Mouse (Mus musculus) G1E (cell line): ENCODE results near the gene Spns2. TPM values are rescaled to one million over a fixed set of nuclear protein-coding genes. Genes with fewer than 3 reads are reported as not detected.

Experiments used
- ATAC-seq: 2 replicates; pipeline ENCODE4 v1.8.0; 2016; ENCODE audit warnings: mild to moderate bottlenecking; ENCODE audit not compliant: insufficient number of reproducible peaks, poor library complexity, low FRiP score, severe bottlenecking; ENCODE audit errors: extremely low read depth
- DNase-seq: peaks from one replicate; pipeline ENCODE4 v3.0.0; 2012; ENCODE audit warnings: low spot score
- H3K27me3 ChIP-seq: 2 replicates; pipeline ENCODE4 v1.6.1; 2012; ENCODE audit warnings: mild to moderate bottlenecking, low read length, inconsistent platforms; ENCODE audit not compliant: insufficient read depth
- H3K36me3 ChIP-seq: replicated peaks from 2 replicates; pipeline ENCODE3; 2012; ENCODE audit warnings: mild to moderate bottlenecking, inconsistent platforms
- H3K4me1 ChIP-seq: 2 replicates; pipeline ENCODE4 v1.6.1; 2012; ENCODE audit warnings: low read depth, low read length, inconsistent platforms, mixed read lengths; ENCODE audit not compliant: insufficient read depth
- H3K4me3 ChIP-seq: 2 replicates; pipeline ENCODE4 v1.5.1; 2012; ENCODE audit warnings: low read depth, mild to moderate bottlenecking, inconsistent platforms, low read length, moderate library complexity, mixed read lengths
- H3K9me3 ChIP-seq: replicated peaks from 2 replicates; pipeline ENCODE4 v1.6.1; 2012; ENCODE audit warnings: inconsistent platforms
- CTCF ChIP-seq: IDR thresholded peaks from 2 replicates; pipeline ENCODE4 v1.5.1; 2012; ENCODE audit warnings: low read depth, low read length, inconsistent platforms, mixed read lengths
- GATA1 ChIP-seq: IDR thresholded peaks from 2 replicates; pipeline ENCODE4 v1.6.1; 2012; ENCODE audit warnings: borderline replicate concordance, low read length, inconsistent platforms, mixed read lengths
- GATA2 ChIP-seq: IDR thresholded peaks from 2 replicates; pipeline ENCODE4 v1.6.1; 2012; ENCODE audit warnings: low read depth, low read length, inconsistent platforms, borderline replicate concordance
- POLR2AphosphoS5 ChIP-seq: IDR thresholded peaks from 2 replicates; pipeline ENCODE4 v1.6.1; 2012; ENCODE audit warnings: low read depth, low read length, inconsistent platforms; ENCODE audit not compliant: insufficient replicate concordance
- TAL1 ChIP-seq: conservative IDR thresholded peaks from 2 replicates; pipeline ENCODE4 v1.6.1; 2012; ENCODE audit warnings: low read depth, low read length, inconsistent platforms, mixed read lengths
- polyA plus RNA-seq: library from polyadenylated mRNA; stranded (reverse); fragments of >175 nt; gene quantifications from 2 replicates; pipeline ENCODE4 v1.2.3, GENCODE M21; 2012
- total RNA-seq, 2 experiments: library from RNA; stranded (forward) in 1 of 2; stranded (reverse) in 1 of 2; fragments of 200-1000 nt in 1 of 2; fragments of >200 nt in 1 of 2; fragmentation: Nextera tagmentation in 1 of 2; gene quantifications; 2 replicates each; pipeline ENCODE4 v1.2.3; 2014 to 2017

The Spns2 gene
- total and polyA plus RNA-seq, 3 experiments, result 29.3 to 129 (median 113) TPM

DNA sequence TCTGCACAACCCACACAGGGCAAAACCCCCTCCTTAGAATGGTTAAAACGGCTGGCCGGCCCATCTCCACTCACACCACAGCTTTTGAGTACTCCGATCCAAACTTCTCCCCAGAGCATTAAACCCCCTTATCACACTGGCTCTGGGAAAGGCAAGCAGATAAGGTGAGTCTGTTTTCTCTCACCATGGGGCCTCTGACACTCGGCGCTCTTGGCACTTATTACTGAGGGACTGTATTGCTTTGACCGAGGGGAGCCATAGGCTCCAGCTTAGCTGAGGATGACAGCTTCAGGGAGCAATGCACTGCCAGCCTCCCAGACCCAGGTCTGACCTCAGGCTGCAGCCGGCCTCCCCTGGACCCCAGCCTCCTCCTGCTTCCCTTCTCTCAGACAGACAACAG, 82.1 kb downstream of the Spns2 start:
- TF ChIP-seq GATA2 (no peak), GATA1 (no peak), TAL1 (no peak), POLR2AphosphoS5 (no peak), CTCF (no peak)
- Histone ChIP-seq H3K4me3 (no peak overlapping the region), H3K9me3 (peaks cover 5% of the 10 kb centered on the region), H3K4me1 (no peaks in the 10 kb centered on the region; the same call in 1 of the 2 replicates), H3K27me3 (peaks cover 69% of the 10 kb centered on the region), H3K36me3 (no peaks in the 10 kb centered on the region)
- ATAC-seq (no peak), DNase-seq (no peak)

DNA sequence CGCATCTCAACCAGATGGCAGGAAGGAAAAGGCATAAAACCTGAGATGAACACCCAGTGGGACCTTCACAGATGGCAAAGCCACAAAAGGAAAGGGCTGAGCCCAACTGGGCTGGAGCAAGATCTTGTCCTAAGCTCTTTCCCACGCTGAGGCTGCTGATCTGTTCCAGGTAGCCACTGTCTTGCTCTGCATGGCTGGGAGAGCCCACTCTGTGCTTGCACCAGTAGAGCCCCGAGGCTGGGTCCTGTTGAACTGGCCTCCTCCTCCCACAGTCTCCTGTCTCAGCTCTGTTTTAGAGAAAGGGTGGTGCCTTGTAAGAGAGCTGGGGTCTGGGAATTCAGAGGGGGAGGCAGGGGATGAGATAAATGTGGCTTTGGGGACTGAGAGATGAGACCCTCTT, 82.6 kb downstream of the Spns2 start:
- no peaks in the 10 kb centered on the region for H3K36me3 ChIP-seq
- H3K4me1 ChIP-seq, result no peaks in the 10 kb centered on the region; the same call in 1 of the 2 replicates
- peaks cover 5% of the 10 kb centered on the region for H3K9me3 ChIP-seq
- H3K27me3 ChIP-seq, result peaks cover 66% of the 10 kb centered on the region
- DNase-seq (no peak), ATAC-seq (no peak)
- H3K4me3 ChIP-seq, result no peak overlapping the region
- TF ChIP-seq GATA1 (no peak), POLR2AphosphoS5 (no peak), GATA2 (no peak), CTCF (no peak), TAL1 (no peak)

DNA sequence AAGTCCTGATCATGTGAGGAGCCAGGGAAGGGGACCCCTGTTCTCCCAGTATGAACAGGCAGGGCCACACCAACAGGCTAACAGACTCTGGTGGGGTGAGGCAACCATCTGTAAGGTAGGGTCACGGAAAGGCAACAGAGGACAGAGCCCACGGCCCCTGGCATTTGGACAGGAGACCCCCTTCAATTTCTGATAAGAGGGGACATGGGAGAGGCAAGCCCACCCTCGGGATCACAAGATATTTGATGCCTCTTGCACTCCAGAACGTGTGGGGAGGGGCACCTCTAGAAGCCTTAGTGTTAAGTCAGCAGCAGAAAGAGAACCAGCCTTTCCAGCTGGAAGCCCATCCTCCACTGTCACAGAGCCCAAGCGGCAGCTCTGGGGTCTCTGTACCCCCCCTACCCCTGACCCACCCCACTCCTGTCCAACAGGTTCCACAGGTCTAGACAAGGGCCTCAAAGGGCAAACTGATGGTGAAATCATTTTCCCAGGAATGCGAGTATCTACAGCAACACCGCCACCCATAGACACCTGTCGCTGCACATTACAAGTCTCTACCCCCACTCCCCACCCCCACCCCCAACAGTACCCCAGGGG, 83.5 kb downstream of the Spns2 start:
- no peak overlapping the region for H3K4me3 ChIP-seq
- no peak for DNase-seq
- H3K4me1 ChIP-seq, result no peaks in the 10 kb centered on the region; the same call in 1 of the 2 replicates
- TF ChIP-seq POLR2AphosphoS5, result no peak
- no peak for TF ChIP-seq GATA2
- TF ChIP-seq CTCF, result no peak
- TF ChIP-seq TAL1, result no peak
- TF ChIP-seq GATA1, result no peak
- H3K9me3 ChIP-seq, result peaks cover 1% of the 10 kb centered on the region
- ATAC-seq, result no peak
- no peaks in the 10 kb centered on the region for H3K36me3 ChIP-seq
- H3K27me3 ChIP-seq, result peaks cover 64% of the 10 kb centered on the region

DNA sequence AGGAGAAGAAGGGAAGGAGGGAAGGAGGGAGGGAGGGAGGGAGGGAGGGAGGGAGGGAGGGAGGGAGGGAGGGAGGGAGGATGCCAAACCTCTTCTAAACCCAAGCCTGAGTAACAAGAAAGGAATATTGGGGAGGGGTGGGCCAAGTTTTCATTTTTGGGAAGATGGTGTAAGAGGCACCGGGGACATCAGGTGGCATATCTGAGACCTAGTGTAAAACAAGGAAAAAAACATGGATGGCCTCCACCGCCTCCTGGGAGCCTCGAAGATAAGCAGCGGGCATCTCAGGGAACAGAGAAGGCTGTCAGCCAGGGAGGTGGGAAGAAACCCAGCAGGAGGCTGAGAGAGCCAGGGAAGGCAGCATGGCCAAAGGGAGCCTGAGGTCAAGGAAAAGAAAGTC, 84.2 kb downstream of the Spns2 start:
- DNase-seq, result no peak
- H3K27me3 ChIP-seq, result peaks cover 60% of the 10 kb centered on the region
- no peaks in the 10 kb centered on the region for H3K4me1 ChIP-seq
- no peak for ATAC-seq
- TF ChIP-seq TAL1 (no peak), GATA1 (no peak), POLR2AphosphoS5 (no peak), GATA2 (no peak), CTCF (no peak)
- no peaks in the 10 kb centered on the region for H3K36me3 ChIP-seq
- H3K9me3 ChIP-seq, result no peaks in the 10 kb centered on the region
- no peak overlapping the region for H3K4me3 ChIP-seq

DNA sequence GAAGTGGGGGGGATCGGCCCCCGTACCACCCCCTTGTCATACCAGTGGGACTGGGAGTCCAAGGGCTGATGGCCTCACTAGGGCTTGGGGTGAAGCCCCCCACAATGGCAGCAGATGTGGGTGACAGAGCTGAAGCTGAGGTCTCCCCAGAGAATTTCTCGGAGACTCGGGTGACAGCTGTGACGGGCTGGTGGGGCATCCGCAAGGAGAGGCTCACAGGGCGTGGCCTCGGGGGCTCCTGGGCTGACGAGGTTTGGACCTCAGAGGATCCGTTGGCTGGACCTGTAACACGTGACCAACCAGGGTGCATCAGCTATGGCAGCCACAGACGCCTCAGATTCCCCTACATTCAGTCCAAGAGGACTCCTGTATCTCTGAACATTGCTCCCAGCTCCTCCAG, 86.7 kb downstream of the Spns2 start:
- ATAC-seq, result no peak
- Histone ChIP-seq H3K27me3 (peaks cover 56% of the 10 kb centered on the region), H3K4me1 (no peaks in the 10 kb centered on the region), H3K4me3 (no peak overlapping the region), H3K9me3 (no peaks in the 10 kb centered on the region), H3K36me3 (no peaks in the 10 kb centered on the region)
- TF ChIP-seq POLR2AphosphoS5 (no peak), GATA1 (no peak), TAL1 (no peak), GATA2 (no peak), CTCF (no peak)
- no peak for DNase-seq

DNA sequence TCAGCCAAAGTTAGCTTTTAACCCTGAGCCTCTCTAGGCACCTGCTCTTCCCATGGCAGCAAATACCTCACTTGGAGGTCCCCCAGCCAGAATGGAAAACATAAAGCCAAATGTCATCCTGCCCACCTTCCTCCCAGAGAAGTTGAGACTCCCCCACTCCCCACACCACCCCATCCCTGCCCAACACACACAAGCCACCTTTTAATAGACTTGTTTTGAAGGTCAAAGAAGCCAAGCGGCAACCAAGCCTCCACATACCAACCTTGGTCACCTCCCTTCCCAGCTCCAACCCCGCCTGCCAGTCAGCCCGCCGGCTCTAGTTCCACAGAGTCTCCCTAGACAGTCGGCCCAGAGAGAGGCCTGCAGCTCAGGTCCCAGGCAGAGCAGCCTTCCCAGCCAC, 87.7 kb downstream of the Spns2 start:
- no peak overlapping the region for H3K4me3 ChIP-seq
- peaks cover 53% of the 10 kb centered on the region for H3K27me3 ChIP-seq
- TF ChIP-seq TAL1 (no peak), POLR2AphosphoS5 (no peak), CTCF (no peak), GATA2 (no peak), GATA1 (no peak)
- no peaks in the 10 kb centered on the region for H3K36me3 ChIP-seq
- DNase-seq, result no peak
- no peak for ATAC-seq
- H3K9me3 ChIP-seq, result no peaks in the 10 kb centered on the region
- no peaks in the 10 kb centered on the region for H3K4me1 ChIP-seq

Other genes starting within 250 kb of the Spns2 start
- gene Slc13a5, start 222.7 kb downstream of the Spns2 start, total RNA-seq (2014; fragmentation: Nextera tagmentation), result not detected in 2 replicates
- gene Slc13a5, start 222.7 kb downstream of the Spns2 start, total RNA-seq (2017), result 0.06 and 0.11 TPM in 2 replicates
- gene Slc13a5, start 222.7 kb downstream of the Spns2 start, polyA plus RNA-seq, result not detected in 2 replicates
- gene Xaf1, start 188.3 kb downstream of the Spns2 start, total RNA-seq (2014; fragmentation: Nextera tagmentation), result 0.30 TPM in 1 of 2 replicates, not detected in the other
- gene Xaf1, start 188.3 kb downstream of the Spns2 start, total RNA-seq (2017), result 1.4 and 2.0 TPM in 2 replicates
- gene Xaf1, start 188.3 kb downstream of the Spns2 start, polyA plus RNA-seq, result 0.02 TPM in 1 of 2 replicates, not detected in the other
- not detected in 2 replicates for gene Fbxo39, start 175.5 kb downstream of the Spns2 start, total RNA-seq (2014; fragmentation: Nextera tagmentation)
- 0.05 TPM in 1 of 2 replicates, not detected in the other for gene Fbxo39, start 175.5 kb downstream of the Spns2 start, total RNA-seq (2017)
- not detected in 2 replicates for gene Fbxo39, start 175.5 kb downstream of the Spns2 start, polyA plus RNA-seq
- gene Tekt1, start 127.5 kb downstream of the Spns2 start, total RNA-seq (2014; fragmentation: Nextera tagmentation), result not detected in 2 replicates
- gene Tekt1, start 127.5 kb downstream of the Spns2 start, total RNA-seq (2017), result not detected in 2 replicates
- not detected in 2 replicates for gene Tekt1, start 127.5 kb downstream of the Spns2 start, polyA plus RNA-seq
- not detected in 2 replicates for gene Smtnl2, start 78.2 kb downstream of the Spns2 start, total RNA-seq (2014; fragmentation: Nextera tagmentation)
- gene Smtnl2, start 78.2 kb downstream of the Spns2 start, total RNA-seq (2017), result 0.06 and 0.11 TPM in 2 replicates
- not detected in 2 replicates for gene Smtnl2, start 78.2 kb downstream of the Spns2 start, polyA plus RNA-seq
- gene Ggt6, start 54.4 kb downstream of the Spns2 start, total RNA-seq (2014; fragmentation: Nextera tagmentation), result not detected in 2 replicates
- 0.05 TPM in 1 of 2 replicates, not detected in the other for gene Ggt6, start 54.4 kb downstream of the Spns2 start, total RNA-seq (2017)
- not detected in 2 replicates for gene Ggt6, start 54.4 kb downstream of the Spns2 start, polyA plus RNA-seq
- 496 and 593 TPM in 2 replicates for gene Mybbp1a, start 48.5 kb downstream of the Spns2 start, total RNA-seq (2014; fragmentation: Nextera tagmentation)
- gene Mybbp1a, start 48.5 kb downstream of the Spns2 start, total RNA-seq (2017), result 96.8 and 125 TPM in 2 replicates
- gene Mybbp1a, start 48.5 kb downstream of the Spns2 start, polyA plus RNA-seq, result 195 and 253 TPM in 2 replicates
- gene Spns3, start 60.6 kb upstream of the Spns2 start, total RNA-seq (2014; fragmentation: Nextera tagmentation), result not detected in 2 replicates
- gene Spns3, start 60.6 kb upstream of the Spns2 start, total RNA-seq (2017), result 0.11 and 0.12 TPM in 2 replicates
- gene Spns3, start 60.6 kb upstream of the Spns2 start, polyA plus RNA-seq, result not detected in 2 replicates
- gene Ube2g1, start 117.4 kb upstream of the Spns2 start, total RNA-seq (2014; fragmentation: Nextera tagmentation), result 98.9 and 119 TPM in 2 replicates
- gene Ube2g1, start 117.4 kb upstream of the Spns2 start, total RNA-seq (2017), result 52.6 and 60.1 TPM in 2 replicates
- gene Ube2g1, start 117.4 kb upstream of the Spns2 start, polyA plus RNA-seq, result 32.2 and 47.7 TPM in 2 replicates
- 77.4 and 80.8 TPM in 2 replicates for gene Ankfy1, start 200.1 kb upstream of the Spns2 start, total RNA-seq (2014; fragmentation: Nextera tagmentation)
- 59.1 and 63.6 TPM in 2 replicates for gene Ankfy1, start 200.1 kb upstream of the Spns2 start, total RNA-seq (2017)
- 15.4 and 26.5 TPM in 2 replicates for gene Ankfy1, start 200.1 kb upstream of the Spns2 start, polyA plus RNA-seq